Mouse (Mus musculus) myocyte (in vitro differentiated cells): ENCODE measurements at regions not wholly inside any gene's neighbourhood (a gene's known extent, or its start where the extent isn't known, plus 50 kb on each side); places are given as distances from the start of the nearest gene placed in this dataset.
A peak's percentile ranks its signal among the peaks of the same experiment; 100 is the strongest.

Experiments
- H3K27me3 ChIP-seq: one replicate; pipeline ENCODE4 v1.6.1; 2011; ENCODE audit not compliant: control insufficient read depth, insufficient read depth, insufficient read length
- H3K36me3 ChIP-seq: one replicate; pipeline ENCODE4 v1.6.1; 2011; ENCODE audit not compliant: control insufficient read depth, insufficient read depth
- H3K4me2 ChIP-seq: one replicate; pipeline ENCODE4 v1.6.1; 2011; ENCODE audit warnings: low read depth, control low read depth
- H3K4me3 ChIP-seq: one replicate; pipeline ENCODE4 v1.5.1; 2011; ENCODE audit warnings: mild to moderate bottlenecking, control low read depth, moderate library complexity
- H3K79me2 ChIP-seq: one replicate; pipeline ENCODE4 v1.6.1; 2011; ENCODE audit not compliant: control insufficient read depth, insufficient read depth
- H3ac ChIP-seq: one replicate; pipeline ENCODE4 v1.6.1; 2011; ENCODE audit not compliant: control insufficient read depth, insufficient read length
- CEBPB ChIP-seq: IDR thresholded peaks from 2 replicates; pipeline ENCODE4 v1.6.1; 2011; ENCODE audit warnings: mild to moderate bottlenecking, moderate library complexity; ENCODE audit not compliant: poor library complexity, insufficient read depth, severe bottlenecking
- E2F4 ChIP-seq: IDR thresholded peaks from one replicate; pipeline ENCODE4 v1.6.1; 2011; ENCODE audit warnings: mild to moderate bottlenecking, control low read depth, moderate library complexity; ENCODE audit not compliant: insufficient read depth
- MAX ChIP-seq: IDR thresholded peaks from one replicate; pipeline ENCODE4 v1.6.1; 2011; ENCODE audit warnings: low read depth, mild to moderate bottlenecking, control low read depth
- MYOD1 ChIP-seq, 3 experiments: IDR thresholded peaks; one replicate each; pipeline ENCODE4 v1.6.1; 2011; ENCODE audit warnings: control low read depth in 2 of 3, low read depth in 2 of 3, mild to moderate bottlenecking in 2 of 3, moderate library complexity in 1 of 3; ENCODE audit not compliant: insufficient read length in 2 of 3, control insufficient read depth in 1 of 3
- MYOG ChIP-seq, 3 experiments: IDR thresholded peaks; one replicate each; pipeline ENCODE4 v1.6.1; 2011; ENCODE audit warnings: control low read depth in 2 of 3, low read depth in 2 of 3, mild to moderate bottlenecking in 2 of 3; ENCODE audit not compliant: insufficient read length in 2 of 3, control insufficient read depth in 1 of 3, insufficient read depth in 1 of 3
- POLR2A ChIP-seq: IDR thresholded peaks from one replicate; pipeline ENCODE4 v1.6.1; 2011; ENCODE audit warnings: low read depth, mild to moderate bottlenecking, control low read depth, moderate library complexity; ENCODE audit not compliant: insufficient read length
- POLR2AphosphoS2 ChIP-seq: IDR thresholded peaks from one replicate; pipeline ENCODE4 v1.6.1; 2011; ENCODE audit warnings: low read depth, control low read depth; ENCODE audit not compliant: insufficient read length
- REST ChIP-seq: IDR thresholded peaks from one replicate; pipeline ENCODE4 v1.6.1; 2011; ENCODE audit warnings: mild to moderate bottlenecking, control low read depth, moderate library complexity; ENCODE audit not compliant: insufficient read depth, insufficient read length
- SRF ChIP-seq: IDR thresholded peaks from one replicate; pipeline ENCODE4 v1.6.1; 2011; ENCODE audit warnings: low read depth; ENCODE audit not compliant: control insufficient read depth, insufficient read length
- TCF12 ChIP-seq: IDR thresholded peaks from one replicate; pipeline ENCODE4 v1.6.1; 2011; ENCODE audit warnings: mild to moderate bottlenecking, control low read depth; ENCODE audit not compliant: poor library complexity, insufficient read depth, severe bottlenecking
- TCF3 ChIP-seq: IDR thresholded peaks from one replicate; pipeline ENCODE4 v1.6.1; 2011; ENCODE audit warnings: low read depth, control low read depth; ENCODE audit not compliant: insufficient read length
- USF1 ChIP-seq: IDR thresholded peaks from one replicate; pipeline ENCODE4 v1.6.1; 2011; ENCODE audit warnings: low read depth, mild to moderate bottlenecking, control low read depth, moderate library complexity

GRCm38 (mm10) chr9:63856065-63856736, 98.4 kb upstream of the Smad3 start:
- TF ChIP-seq MYOD1 (IDR thresholded peaks at IDR 0.05; ENCODE audit: control insufficient read depth in 1 of 3, insufficient read length in 2 of 3, low read depth in 2 of 3) (no peak), MYOG (IDR thresholded peaks at IDR 0.05; ENCODE audit: control insufficient read depth in 1 of 3, insufficient read depth in 1 of 3, insufficient read length in 2 of 3, low read depth in 2 of 3) (no peak)

DNA sequence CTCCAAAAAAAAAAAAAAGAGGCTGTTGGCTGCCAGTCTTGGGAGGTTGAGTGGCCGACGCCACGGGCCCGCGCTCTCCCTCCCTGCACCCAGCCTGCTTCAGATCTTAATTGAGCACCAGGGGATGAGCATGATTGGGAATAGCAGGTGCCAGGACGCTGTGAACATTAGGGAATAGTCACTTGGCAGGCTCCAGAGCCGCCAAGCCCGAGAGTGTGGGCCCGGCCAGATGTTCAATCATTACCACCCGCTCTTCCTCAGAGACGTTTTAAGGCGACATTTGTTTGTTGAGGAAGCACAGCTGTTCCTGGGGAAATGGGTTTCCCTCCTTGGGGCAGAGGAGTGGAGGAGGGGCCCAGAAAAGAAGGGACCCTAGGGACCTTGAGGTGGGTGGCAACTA, 94.0 kb upstream of the Smad3 start:
- Histone ChIP-seq H3K4me2 (no peak overlapping the region), H3K27me3 (peaks cover 14% of the 10 kb centered on the region), H3ac (no peak overlapping the region), H3K4me3 (no peak overlapping the region), H3K36me3 (no peaks in the 10 kb centered on the region), H3K79me2 (no peaks in the 10 kb centered on the region)
- peak in 2 of 3 experiments; percentile 18 to 74 for TF ChIP-seq MYOD1 (IDR thresholded peaks at IDR 0.05; ENCODE audit: control insufficient read depth in 1 of 3, insufficient read length in 2 of 3, low read depth in 2 of 3)
- TF ChIP-seq REST, result no peak
- no peak for TF ChIP-seq CEBPB

More at GRCm38 (mm10) chr9:63856065-63856736, 98.4 kb upstream of the Smad3 start:
- Histone ChIP-seq H3K36me3 (no peaks in the 10 kb centered on the region), H3K4me2 (no peak overlapping the region), H3ac (no peak overlapping the region), H3K27me3 (peaks cover 2% of the 10 kb centered on the region), H3K4me3 (no peak overlapping the region), H3K79me2 (no peaks in the 10 kb centered on the region)

DNA sequence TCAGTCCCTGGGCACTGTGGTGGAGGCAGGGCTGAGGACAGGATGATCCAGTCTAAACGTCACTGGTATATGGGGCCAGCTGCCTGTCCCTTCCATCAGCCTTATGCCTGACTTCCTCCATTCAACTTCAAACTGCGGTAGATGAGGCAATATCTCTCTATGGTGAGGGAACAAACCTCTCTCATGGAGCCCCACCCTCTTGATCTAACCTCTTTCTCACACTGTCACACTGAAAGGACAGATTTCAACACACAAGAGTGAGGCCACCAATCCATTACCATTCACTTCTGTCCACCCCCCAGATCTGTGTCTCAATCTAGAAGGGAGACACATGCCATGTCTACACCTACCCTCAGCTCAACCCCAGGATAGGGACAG, 92.5 kb upstream of the Smad3 start:
- Histone ChIP-seq H3K36me3 (no peaks in the 10 kb centered on the region), H3ac (no peak overlapping the region), H3K4me3 (no peak overlapping the region), H3K79me2 (no peaks in the 10 kb centered on the region), H3K4me2 (no peak overlapping the region), H3K27me3 (peaks cover 14% of the 10 kb centered on the region)
- TF ChIP-seq MYOD1 (IDR thresholded peaks at IDR 0.05; ENCODE audit: control insufficient read depth in 1 of 3, insufficient read length in 2 of 3, low read depth in 2 of 3) (no peak), POLR2AphosphoS2 (no peak), TCF12 (no peak), E2F4 (no peak), CEBPB (no peak), SRF (no peak), TCF3 (no peak), REST (no peak), MYOG (IDR thresholded peaks at IDR 0.05; ENCODE audit: control insufficient read depth in 1 of 3, insufficient read depth in 1 of 3, insufficient read length in 2 of 3, low read depth in 2 of 3) (no peak), POLR2A (no peak), MAX (no peak), USF1 (no peak)

DNA sequence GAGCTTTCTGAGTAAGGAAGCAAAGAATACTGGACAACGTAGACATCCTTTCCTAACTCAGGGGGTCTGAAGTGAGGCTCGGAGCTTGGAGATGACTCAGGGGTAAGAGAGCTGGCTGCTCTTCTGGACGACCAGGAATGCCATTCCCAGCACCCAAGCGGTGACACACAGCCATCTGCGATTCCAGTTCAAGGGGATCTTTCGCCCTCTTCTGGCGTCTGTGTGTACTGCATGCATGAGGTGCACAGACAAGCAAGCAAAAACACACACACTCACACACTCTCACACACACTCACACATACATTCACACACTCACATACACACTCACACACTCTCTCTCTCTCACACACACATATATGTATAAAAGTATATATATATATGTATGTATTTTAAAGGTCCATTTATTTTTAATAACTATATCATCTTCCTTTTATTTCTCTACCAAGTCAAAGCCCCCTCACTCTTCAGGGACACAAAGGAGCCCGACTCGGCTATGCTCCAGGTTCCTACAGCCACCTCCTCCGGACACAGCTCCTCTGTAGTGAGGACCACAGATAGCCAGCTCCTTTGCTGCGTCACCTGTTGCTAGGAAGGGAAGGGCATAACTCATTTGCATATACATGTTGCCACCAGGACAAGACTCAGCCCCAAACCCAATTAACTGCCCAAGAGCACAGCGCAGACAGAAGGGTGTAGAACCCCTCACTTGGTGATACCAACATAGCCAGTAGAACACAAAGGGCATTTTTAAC, 91.9 kb upstream of the Smad3 start:
- TF ChIP-seq CEBPB, result no peak
- H3K79me2 ChIP-seq, result no peaks in the 10 kb centered on the region

DNA sequence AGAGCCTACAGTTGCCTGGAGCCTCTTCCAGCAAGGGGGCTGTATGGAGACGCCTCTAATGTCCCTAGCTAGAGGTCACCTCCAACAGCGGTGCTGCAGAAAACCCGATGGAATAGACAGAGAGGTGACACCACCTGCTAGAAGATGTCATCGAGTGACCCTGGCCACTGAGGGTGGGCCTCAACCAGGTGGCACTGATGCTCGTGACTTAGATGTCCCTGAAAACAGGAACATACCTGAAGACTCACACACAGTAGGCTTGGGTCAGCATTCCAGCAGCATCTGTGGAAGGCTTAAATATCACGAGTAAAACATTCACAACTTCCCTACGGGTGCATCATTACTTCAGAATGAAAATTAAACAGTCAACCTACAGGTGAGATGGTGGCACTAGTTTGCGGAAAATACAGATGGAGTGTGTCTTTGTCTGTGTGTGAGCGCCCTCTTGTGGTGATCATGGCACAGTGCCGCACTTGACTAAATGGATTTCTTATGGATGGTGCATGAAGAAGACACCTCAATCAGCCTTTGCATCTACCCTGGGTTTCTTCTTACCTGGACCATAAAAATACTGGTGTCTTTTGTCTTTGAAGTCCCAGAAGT, 86.2 kb upstream of the Smad3 start:
- Histone ChIP-seq H3K4me2 (no peak overlapping the region), H3K36me3 (no peaks in the 10 kb centered on the region), H3K27me3 (no peaks in the 10 kb centered on the region), H3K4me3 (no peak overlapping the region), H3K79me2 (no peaks in the 10 kb centered on the region), H3ac (no peak overlapping the region)
- TF ChIP-seq CEBPB, result no peak
- no peak for TF ChIP-seq POLR2A
- no peak for TF ChIP-seq TCF12
- TF ChIP-seq REST, result no peak
- no peak for TF ChIP-seq MYOG (IDR thresholded peaks at IDR 0.05; ENCODE audit: control insufficient read depth in 1 of 3, insufficient read depth in 1 of 3, insufficient read length in 2 of 3, low read depth in 2 of 3)
- no peak for TF ChIP-seq MAX
- TF ChIP-seq USF1, result no peak
- TF ChIP-seq SRF, result no peak
- TF ChIP-seq TCF3, result no peak
- no peak for TF ChIP-seq E2F4
- TF ChIP-seq MYOD1 (IDR thresholded peaks at IDR 0.05; ENCODE audit: control insufficient read depth in 1 of 3, insufficient read length in 2 of 3, low read depth in 2 of 3), result no peak
- TF ChIP-seq POLR2AphosphoS2, result no peak

More for the DNA sequence above, 91.9 kb upstream of the Smad3 start:
- H3K27me3 ChIP-seq, result peaks cover 14% of the 10 kb centered on the region
- H3K36me3 ChIP-seq, result no peaks in the 10 kb centered on the region
- H3ac ChIP-seq, result no peak overlapping the region
- no peak overlapping the region for H3K4me2 ChIP-seq
- no peak overlapping the region for H3K4me3 ChIP-seq
